Mouse (Mus musculus) A20 (cell line): ENCODE data around the gene Fam214a.

Experiments used
- DNase-seq: peaks from one replicate; pipeline ENCODE4 v3.0.0-alpha.2; 2011; ENCODE audit warnings: low read depth, low spot score

The Fam214a gene

GRCm38 (mm10) chr9:74952756-74953247 lies at the start of gene Fam214a:
Gene Fam214a (plus strand): TSS chr9:74952884.
- DNase-seq: peak; percentile 93

- DNase-seq: peak; percentile 76
Observed at GRCm38 (mm10) chr9:74904866-74905508, 47.7 kb upstream of the Fam214a start.

GRCm38 (mm10) chr9:74906951-74907350 lies 45.7 kb upstream of the Fam214a start:
- no peak for DNase-seq

- no peak for DNase-seq
Observed at GRCm38 (mm10) chr9:74909245-74909644, 43.4 kb upstream of the Fam214a start.

GRCm38 (mm10) chr9:74910226-74910759 lies 42.4 kb upstream of the Fam214a start:
- peak; percentile 62 for DNase-seq

- no peak for DNase-seq
Observed at GRCm38 (mm10) chr9:74911430-74911829, 41.3 kb upstream of the Fam214a start.

- DNase-seq: no peak
Observed at GRCm38 (mm10) chr9:74911919-74912318, 40.8 kb upstream of the Fam214a start.

- no peak for DNase-seq
Observed at GRCm38 (mm10) chr9:74912619-74913376, 39.9 kb upstream of the Fam214a start.

- no peak for DNase-seq
Observed at GRCm38 (mm10) chr9:74915611-74916010, 37.1 kb upstream of the Fam214a start.

GRCm38 (mm10) chr9:74920450-74920849 lies 32.2 kb upstream of the Fam214a start:
- peak; percentile 84 for DNase-seq

GRCm38 (mm10) chr9:74921422-74921821 lies 31.3 kb upstream of the Fam214a start:
- DNase-seq: peak; percentile 36

GRCm38 (mm10) chr9:74922884-74923283 lies 29.8 kb upstream of the Fam214a start:
- DNase-seq: no peak

GRCm38 (mm10) chr9:74923291-74923977 lies 29.2 kb upstream of the Fam214a start:
- DNase-seq: no peak

- no peak for DNase-seq
Observed at GRCm38 (mm10) chr9:74925220-74925769, 27.4 kb upstream of the Fam214a start.

- DNase-seq: no peak
Observed at GRCm38 (mm10) chr9:74929981-74930423, 22.7 kb upstream of the Fam214a start.

GRCm38 (mm10) chr9:74930653-74931052 lies 22.0 kb upstream of the Fam214a start:
- no peak for DNase-seq

GRCm38 (mm10) chr9:74935289-74935688 lies 17.4 kb upstream of the Fam214a start:
- peak; percentile 67 for DNase-seq

- DNase-seq: no peak
Observed at GRCm38 (mm10) chr9:74937761-74938160, 14.9 kb upstream of the Fam214a start.

- no peak for DNase-seq
Observed at GRCm38 (mm10) chr9:74938670-74939534, 13.8 kb upstream of the Fam214a start.

- DNase-seq: no peak
Observed at GRCm38 (mm10) chr9:74946713-74947402, 5.8 kb upstream of the Fam214a start.
